Mouse (Mus musculus) limb, embryonic 14.5 days (tissue): Measurements from ENCODE around the gene Olig3. TPM values are rescaled to one million over a fixed set of nuclear protein-coding genes. Genes with fewer than 3 reads are reported as not detected.

Source experiments
- ATAC-seq: fragments of 200-750 bp; cut with Nextera tagmentation; 2 replicates; pipeline ENCODE4 v1.8.0; 2017; ENCODE audit warnings: low read depth, moderate number of reproducible peaks, moderate TSS enrichment; ENCODE audit not compliant: low FRiP score
- DNase-seq: peaks from one replicate; pipeline ENCODE4 v3.0.0-alpha.2; 2015; ENCODE audit warnings: low spot score
- H3K27ac ChIP-seq: fragments of 300-500 bp; sonication (generic); replicated peaks from 2 replicates; pipeline ENCODE4 v1.5.1; 2014; ENCODE audit warnings: low read depth, mild to moderate bottlenecking, low read length, moderate library complexity, mixed read lengths
- H3K27me3 ChIP-seq: fragments of 300-500 bp; sonication (generic); 2 replicates; pipeline ENCODE4 v1.6.1; 2014; ENCODE audit warnings: low read length, mixed read lengths; ENCODE audit not compliant: control insufficient read depth, insufficient read depth
- H3K36me3 ChIP-seq: fragments of 300-500 bp; sonication (generic); 2 replicates; pipeline ENCODE4 v1.6.1; 2014; ENCODE audit warnings: mild to moderate bottlenecking, low read length, moderate library complexity, mixed read lengths; ENCODE audit not compliant: control insufficient read depth, insufficient read depth
- H3K4me1 ChIP-seq: fragments of 300-500 bp; sonication (generic); 2 replicates; pipeline ENCODE4 v1.6.1; 2014; ENCODE audit warnings: antibody characterized with exemption, low read length, mixed read lengths; ENCODE audit not compliant: control insufficient read depth, insufficient read depth
- H3K4me2 ChIP-seq: fragments of 300-500 bp; sonication (generic); replicated peaks from 2 replicates; pipeline ENCODE4 v1.6.1; 2014; ENCODE audit warnings: low read depth, mild to moderate bottlenecking, low read length, moderate library complexity; ENCODE audit not compliant: severe bottlenecking
- H3K4me3 ChIP-seq: fragments of 300-500 bp; sonication (generic); replicated peaks from 2 replicates; pipeline ENCODE4 v1.5.1; 2014; ENCODE audit warnings: low read length
- H3K9ac ChIP-seq: fragments of 300-500 bp; sonication (generic); 2 replicates; pipeline ENCODE4 v1.6.1; 2014; ENCODE audit warnings: mild to moderate bottlenecking, low read depth, low read length, moderate library complexity; ENCODE audit not compliant: severe bottlenecking
- H3K9me3 ChIP-seq: fragments of 300-500 bp; sonication (generic); 2 replicates; pipeline ENCODE4 v1.6.1; 2016; ENCODE audit warnings: low read length; ENCODE audit not compliant: control insufficient read depth
- POLR2A ChIP-seq: fragments of 200-500 bp; IDR thresholded peaks from 2 replicates; pipeline ENCODE4 v1.8.0; 2012; ENCODE audit warnings: inconsistent platforms, mild to moderate bottlenecking, moderate library complexity, borderline replicate concordance; ENCODE audit not compliant: insufficient read depth, insufficient read length; ENCODE audit errors: extremely low read depth
- WGBS: fragments of 180-500 bp; shearing (Covaris S2); extraction: QIAGEN DNeasy Blood & Tissue Kit; methylation state at CpG from one replicate; pipeline ENCODE4 v1.1.7; 2014; 5-methylcytosine and 5-hydroxymethylcytosine counted together
- polyA plus RNA-seq, 2 experiments: library from polyadenylated mRNA; depleted of rRNA in 1 of 2; stranded (reverse) in 1 of 2; unstranded in 1 of 2; fragments of >200 nt; fragmentation: Nextera tagmentation in 1 of 2; extraction: Ambion mirVana in 1 of 2; gene quantifications; 2 replicates each; pipeline versions ENCODE4 v1.2.1 to v1.2.3; 2012 to 2014

The Olig3 gene
- polyA plus RNA-seq, 2 experiments = not detected

DNA sequence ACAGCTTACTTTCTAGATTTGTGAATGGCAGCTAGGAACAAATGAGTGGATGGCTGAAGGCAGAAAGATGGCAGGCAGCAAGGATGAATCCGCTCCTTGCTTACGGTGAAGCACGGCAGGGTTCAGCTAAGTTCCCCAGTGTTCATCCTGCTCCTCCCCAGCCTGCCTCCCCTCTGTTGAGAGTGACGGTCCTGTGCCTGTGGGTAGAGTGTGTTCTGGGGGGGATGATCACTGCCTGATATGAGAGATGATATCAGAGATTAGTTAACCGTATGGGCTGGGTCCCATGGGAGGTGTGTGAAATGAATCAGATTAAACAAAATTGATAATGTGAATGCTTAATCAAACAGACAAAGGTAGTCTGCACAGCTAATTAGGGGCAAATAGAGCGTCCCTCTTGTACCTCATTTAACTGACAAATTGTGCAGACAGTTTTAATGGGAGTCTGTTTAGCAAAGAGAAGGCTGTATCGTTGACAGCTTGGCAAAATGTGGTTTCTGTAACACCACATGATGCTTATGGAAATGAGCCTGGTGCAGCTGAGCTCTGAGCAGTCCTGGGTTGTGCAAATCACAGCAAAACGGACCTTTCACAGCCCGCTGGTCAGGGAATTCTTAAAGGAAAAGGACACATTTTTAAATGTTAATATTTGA is 40.3 kb downstream of the Olig3 start:
- WGBS = 52% methylated on average over 9 of the region's 9 CpGs
- H3K4me1 ChIP-seq = no peaks in the 10 kb centered on the region
- no peaks in the 10 kb centered on the region for H3K36me3 ChIP-seq
- DNase-seq (no peak), ATAC-seq (no peak)
- H3K27ac ChIP-seq = no peak overlapping the region
- no peak for TF ChIP-seq POLR2A
- no peaks in the 10 kb centered on the region for H3K9me3 ChIP-seq
- no peaks in the 10 kb centered on the region for H3K27me3 ChIP-seq
- H3K9ac ChIP-seq = no peak overlapping the region
- H3K4me2 ChIP-seq = no peak overlapping the region
- H3K4me3 ChIP-seq = no peak overlapping the region

DNA sequence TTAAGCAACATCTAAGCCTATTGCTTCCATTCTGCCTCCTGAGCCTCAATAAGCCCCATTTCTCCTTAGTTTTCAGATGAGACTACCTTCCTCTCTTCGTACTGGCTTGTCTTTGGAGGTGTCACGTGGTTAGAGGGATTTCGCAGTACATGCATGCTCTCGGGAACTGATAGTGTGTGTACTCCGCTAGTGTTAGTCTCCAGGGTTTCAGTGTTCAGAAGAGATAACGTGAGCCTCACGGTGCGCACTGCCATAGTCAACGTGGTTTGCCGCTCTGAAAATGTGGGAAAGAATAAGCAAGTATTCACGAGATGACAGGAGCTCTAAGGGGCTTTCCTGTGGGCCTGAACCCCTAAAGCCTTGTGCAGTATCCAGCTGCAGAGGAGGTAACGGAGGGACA is 41.1 kb downstream of the Olig3 start:
- H3K4me2 ChIP-seq = no peak overlapping the region
- H3K36me3 ChIP-seq = no peaks in the 10 kb centered on the region
- no peaks in the 10 kb centered on the region for H3K4me1 ChIP-seq
- no peak overlapping the region for H3K27ac ChIP-seq
- no peaks in the 10 kb centered on the region for H3K9me3 ChIP-seq
- TF ChIP-seq POLR2A = no peak
- ATAC-seq = no peak
- no peak overlapping the region for H3K9ac ChIP-seq
- 88% methylated on average over 12 of the region's 12 CpGs for WGBS
- no peaks in the 10 kb centered on the region for H3K27me3 ChIP-seq
- DNase-seq = no peak
- H3K4me3 ChIP-seq = no peak overlapping the region

DNA sequence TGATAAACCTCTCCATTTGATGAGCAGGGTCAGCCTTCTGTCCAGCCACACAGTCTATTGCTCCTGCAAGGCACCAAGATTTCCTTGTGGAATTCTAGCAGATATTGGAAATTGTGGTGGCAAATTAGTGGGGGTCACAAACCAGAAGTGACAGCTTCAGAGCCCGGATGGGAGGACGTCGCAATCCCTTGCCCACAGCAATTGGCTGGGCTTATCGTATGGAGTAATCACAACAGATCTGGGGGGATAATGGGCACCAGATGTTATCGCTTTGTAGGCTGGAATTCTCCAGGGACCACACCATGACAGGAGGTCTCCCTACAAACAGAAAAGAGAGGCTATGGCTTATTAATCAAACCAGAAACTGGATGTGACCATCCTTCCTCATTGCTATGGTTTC is 44.8 kb downstream of the Olig3 start:
- Histone ChIP-seq H3K9me3 (no peaks in the 10 kb centered on the region), H3K4me3 (no peak overlapping the region), H3K36me3 (no peaks in the 10 kb centered on the region), H3K4me2 (no peak overlapping the region), H3K9ac (no peak overlapping the region), H3K27me3 (no peaks in the 10 kb centered on the region), H3K27ac (no peak overlapping the region), H3K4me1 (no peaks in the 10 kb centered on the region)
- no peak for ATAC-seq
- DNase-seq = no peak
- TF ChIP-seq POLR2A = no peak
- WGBS = 14% methylated on average over 5 of the region's 5 CpGs

DNA sequence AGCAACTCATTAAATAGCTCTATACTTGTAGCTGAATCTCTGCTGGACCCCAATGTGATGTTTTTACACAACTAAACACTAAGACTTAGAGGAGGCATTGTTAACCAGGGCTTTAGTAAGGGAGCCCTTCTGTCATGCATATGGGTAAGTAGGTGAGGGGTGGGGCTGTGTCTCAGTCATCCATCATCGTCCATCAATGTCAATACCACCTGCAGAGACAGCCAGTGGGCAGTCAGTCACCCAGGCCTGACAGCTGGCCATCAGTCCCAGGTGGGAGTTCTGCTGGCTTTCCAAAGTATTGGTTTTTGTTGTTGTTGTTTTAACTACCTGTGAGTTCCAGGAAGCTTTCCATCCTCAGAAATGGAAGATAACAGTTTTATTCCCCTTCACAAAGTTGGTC is 48.1 kb downstream of the Olig3 start:
- ATAC-seq (no peak), DNase-seq (no peak)
- Histone ChIP-seq H3K4me1 (no peaks in the 10 kb centered on the region), H3K4me2 (no peak overlapping the region), H3K9me3 (no peaks in the 10 kb centered on the region), H3K27ac (no peak overlapping the region), H3K9ac (no peak overlapping the region), H3K36me3 (no peaks in the 10 kb centered on the region), H3K4me3 (no peak overlapping the region), H3K27me3 (no peaks in the 10 kb centered on the region)
- TF ChIP-seq POLR2A = no peak
- WGBS = 26% methylated on average over 1 of the region's 1 CpGs

DNA sequence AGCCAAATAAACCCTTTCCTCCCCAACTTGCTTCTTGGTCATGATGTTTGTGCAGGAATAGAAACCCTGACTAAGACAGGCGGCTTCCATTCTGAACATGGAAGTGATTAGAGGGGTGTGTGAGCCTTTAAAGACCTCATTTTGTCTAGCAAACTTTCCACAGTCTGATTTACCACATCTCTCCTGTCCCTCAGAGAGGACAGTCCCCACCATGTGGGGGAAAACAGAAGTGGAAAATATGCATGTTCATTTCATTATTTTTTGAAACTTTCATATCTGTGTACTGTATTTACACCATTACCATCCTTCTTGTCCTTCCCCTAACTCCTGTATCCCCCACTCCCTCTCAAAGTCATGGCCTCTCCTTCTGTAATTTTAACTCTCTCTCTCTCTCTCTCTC is 49.6 kb downstream of the Olig3 start:
- no peak overlapping the region for H3K27ac ChIP-seq
- WGBS = 67% methylated on average over 1 of the region's 1 CpGs
- no peaks in the 10 kb centered on the region for H3K27me3 ChIP-seq
- no peak for TF ChIP-seq POLR2A
- DNase-seq = no peak
- H3K4me2 ChIP-seq = no peak overlapping the region
- H3K4me3 ChIP-seq = no peak overlapping the region
- no peaks in the 10 kb centered on the region for H3K9me3 ChIP-seq
- ATAC-seq = no peak
- no peaks in the 10 kb centered on the region for H3K4me1 ChIP-seq
- H3K9ac ChIP-seq = no peak overlapping the region
- H3K36me3 ChIP-seq = no peaks in the 10 kb centered on the region

DNA sequence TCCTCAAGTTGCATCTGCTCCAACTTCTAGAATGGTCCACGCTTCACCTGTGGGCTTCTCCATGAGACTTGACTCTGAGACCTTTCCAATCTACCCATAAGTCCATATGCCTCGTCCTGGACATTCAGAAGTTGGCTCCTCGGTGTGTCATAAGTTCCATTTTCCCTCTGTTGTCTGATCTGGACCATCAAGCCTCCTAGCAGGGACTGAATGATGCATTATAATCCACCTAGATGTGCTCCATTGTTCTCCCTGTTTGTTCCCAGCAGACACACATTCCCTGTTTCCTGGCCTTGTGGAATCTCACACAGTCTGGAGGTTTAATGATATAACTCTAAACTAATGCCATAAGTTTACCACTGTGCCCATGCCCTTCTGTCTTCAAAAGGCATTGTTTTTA is 50.8 kb downstream of the Olig3 start:
- no peak overlapping the region for H3K27ac ChIP-seq
- no peaks in the 10 kb centered on the region for H3K27me3 ChIP-seq
- no peaks in the 10 kb centered on the region for H3K9me3 ChIP-seq
- ATAC-seq = no peak
- WGBS = 88% methylated on average over 3 of the region's 3 CpGs
- H3K9ac ChIP-seq = no peak overlapping the region
- no peaks in the 10 kb centered on the region for H3K4me1 ChIP-seq
- H3K36me3 ChIP-seq = no peaks in the 10 kb centered on the region
- no peak overlapping the region for H3K4me2 ChIP-seq
- no peak overlapping the region for H3K4me3 ChIP-seq
- no peak for DNase-seq
- no peak for TF ChIP-seq POLR2A

Other genes with a start within 250 kb of the Olig3 start
- 26.2 and 28.2 TPM in 2 replicates for gene Ifngr1, start 235.4 kb downstream of the Olig3 start, polyA plus RNA-seq (2012; rRNA removed)
- gene Ifngr1, start 235.4 kb downstream of the Olig3 start, polyA plus RNA-seq (2014; fragmentation: Nextera tagmentation; extraction: Ambion mirVana) = 52.2 and 56.8 TPM in 2 replicates